Mouse (Mus musculus): ENCODE data around the gene Tedc1.

- no peak for TF ChIP-seq CTCF (IDR thresholded peaks at IDR 0.05; ENCODE audit: extremely low read depth, insufficient read depth, insufficient read length, insufficient replicate concordance)
- no peak for TF ChIP-seq POLR2A (IDR thresholded peaks at IDR 0.05; ENCODE audit: low read depth, low read length)
These were observed 55.6 kb downstream of the Tedc1 start for GRCm38 (mm10) chr12:113211772-113212171.

All from spleen, adult 2 months (tissue).